Mouse (Mus musculus): ENCODE measurements around the gene Fam180a.
"Not testable (repeated sequence)": the region's sequence is repeated elsewhere in the genome, so short reads cannot be mapped to it uniquely, and the experiment has no call there.

Fam180a gene

GRCm38 (mm10) chr6:35326111-35326515 lies at the start of gene Fam180a:
Gene Fam180a (minus strand): TSS chr6:35326141.
- in situ Hi-C loops (cut with MboI): no loop called here

GRCm38 (mm10) chr6:35374052-35374451 lies 48.1 kb upstream of the Fam180a start:
- in situ Hi-C loops (cut with MboI): no loop called here

GRCm38 (mm10) chr6:35370356-35370755 lies 44.4 kb upstream of the Fam180a start:
- in situ Hi-C loops (cut with MboI): no loop called here

GRCm38 (mm10) chr6:35369578-35370282 lies 43.8 kb upstream of the Fam180a start:
- in situ Hi-C loops (cut with MboI): not testable (repeated sequence)

GRCm38 (mm10) chr6:35362596-35362995 lies 36.7 kb upstream of the Fam180a start:
- in situ Hi-C loops (cut with MboI): no loop called here

GRCm38 (mm10) chr6:35355320-35355719 lies 29.4 kb upstream of the Fam180a start:
- in situ Hi-C loops (cut with MboI): no loop called here

GRCm38 (mm10) chr6:35354622-35354998 lies 28.7 kb upstream of the Fam180a start:
- in situ Hi-C loops (cut with MboI): no loop called here

- in situ Hi-C loops (cut with MboI): no loop called here
Observed at GRCm38 (mm10) chr6:35353846-35354621, 28.1 kb upstream of the Fam180a start.

GRCm38 (mm10) chr6:35353416-35353815 lies 27.5 kb upstream of the Fam180a start:
- in situ Hi-C loops (cut with MboI): no loop called here

- in situ Hi-C loops (cut with MboI): no loop called here
Observed at GRCm38 (mm10) chr6:35352867-35353266, 26.9 kb upstream of the Fam180a start.

- in situ Hi-C loops (cut with MboI): no loop called here
Observed at GRCm38 (mm10) chr6:35351826-35352225, 25.9 kb upstream of the Fam180a start.

- in situ Hi-C loops (cut with MboI): no loop called here
Observed at GRCm38 (mm10) chr6:35349784-35350183, 23.8 kb upstream of the Fam180a start.

- in situ Hi-C loops (cut with MboI): no loop called here
Observed at GRCm38 (mm10) chr6:35338640-35339039, 12.7 kb upstream of the Fam180a start.

GRCm38 (mm10) chr6:35337836-35338235 lies 11.9 kb upstream of the Fam180a start:
- in situ Hi-C loops (cut with MboI): no loop called here

- in situ Hi-C loops (cut with MboI): no loop called here
Observed at GRCm38 (mm10) chr6:35335452-35335851, 9.5 kb upstream of the Fam180a start.

GRCm38 (mm10) chr6:35334278-35334677 lies 8.3 kb upstream of the Fam180a start:
- in situ Hi-C loops (cut with MboI): no loop called here

GRCm38 (mm10) chr6:35333632-35334031 lies 7.7 kb upstream of the Fam180a start:
- in situ Hi-C loops (cut with MboI): no loop called here

GRCm38 (mm10) chr6:35330834-35331233 lies 4.9 kb upstream of the Fam180a start:
- in situ Hi-C loops (cut with MboI): no loop called here

- in situ Hi-C loops (cut with MboI): no loop called here
Observed at GRCm38 (mm10) chr6:35329956-35330355, 4.0 kb upstream of the Fam180a start.

- in situ Hi-C loops (cut with MboI): no loop called here
Observed at GRCm38 (mm10) chr6:35324306-35324705, 1.6 kb downstream of the Fam180a start.

- in situ Hi-C loops (cut with MboI): no loop called here
Observed at GRCm38 (mm10) chr6:35323046-35323445, 2.9 kb downstream of the Fam180a start.

GRCm38 (mm10) chr6:35321105-35321504 lies 4.8 kb downstream of the Fam180a start:
- in situ Hi-C loops (cut with MboI): no loop called here

GRCm38 (mm10) chr6:35319850-35320249 lies 6.1 kb downstream of the Fam180a start:
- in situ Hi-C loops (cut with MboI): no loop called here
